Mouse (Mus musculus) midbrain, embryonic 12.5 days (tissue): ENCODE data around the gene Acox2. TPM values are rescaled to one million over a fixed set of nuclear protein-coding genes. Genes with fewer than 3 reads are reported as not detected.

Source experiments
- ATAC-seq: fragments of 200-750 bp; cut with Nextera tagmentation; 2 replicates; pipeline ENCODE4 v1.8.0; 2017; ENCODE audit warnings: low read depth, moderate TSS enrichment, moderate library complexity; ENCODE audit not compliant: low FRiP score
- H3K27ac ChIP-seq: fragments of 300-500 bp; sonication (generic); replicated peaks from 2 replicates; pipeline ENCODE4 v1.5.1; 2016; ENCODE audit warnings: mild to moderate bottlenecking
- H3K27me3 ChIP-seq: fragments of 300-500 bp; sonication (generic); 2 replicates; pipeline ENCODE4 v1.6.1; 2016; ENCODE audit warnings: mild to moderate bottlenecking
- H3K36me3 ChIP-seq: fragments of 300-500 bp; sonication (generic); 2 replicates; pipeline ENCODE4 v1.6.1; 2016
- H3K4me1 ChIP-seq: fragments of 300-500 bp; sonication (generic); 2 replicates; pipeline ENCODE4 v1.6.1; 2016
- H3K4me2 ChIP-seq: fragments of 300-500 bp; sonication (generic); replicated peaks from 2 replicates; pipeline ENCODE4 v1.6.1; 2016; ENCODE audit warnings: mild to moderate bottlenecking, moderate library complexity
- H3K4me3 ChIP-seq: fragments of 300-500 bp; sonication (generic); 2 replicates; pipeline ENCODE4 v1.5.1; 2016; ENCODE audit warnings: mild to moderate bottlenecking
- H3K9ac ChIP-seq: fragments of 300-500 bp; sonication (generic); replicated peaks from 2 replicates; pipeline ENCODE4 v1.6.1; 2016; ENCODE audit warnings: mild to moderate bottlenecking, moderate library complexity
- H3K9me3 ChIP-seq: fragments of 300-500 bp; sonication (generic); 2 replicates; pipeline ENCODE4 v1.6.1; 2016; ENCODE audit warnings: mild to moderate bottlenecking
- WGBS: fragments of 180-500 bp; shearing (Covaris S2); methylation state at CpG from one replicate; pipeline ENCODE4 v1.1.7; 2016; 5-methylcytosine and 5-hydroxymethylcytosine counted together
- polyA plus RNA-seq: library from polyadenylated mRNA; unstranded; fragments of >200 nt; fragmentation: Nextera tagmentation; extraction: Ambion mirVana; gene quantifications from 2 replicates; pipeline ENCODE4 v1.2.1, GENCODE M21; 2016

Acox2 gene
- polyA plus RNA-seq, 1 experiment from 2014 or later, result not detected

GRCm38 (mm10) chr14:8262242-8262641, 3.1 kb upstream of the Acox2 start:
- no peak overlapping the region for H3K4me3 ChIP-seq
- no peak overlapping the region for H3K27ac ChIP-seq
- H3K9me3 ChIP-seq, result no peaks in the 10 kb centered on the region
- H3K9ac ChIP-seq, result no peak overlapping the region
- H3K4me1 ChIP-seq, result no peaks in the 10 kb centered on the region
- ATAC-seq, result no peak
- no peaks in the 10 kb centered on the region for H3K36me3 ChIP-seq
- H3K4me2 ChIP-seq, result no peak overlapping the region
- 63% methylated on average over 1 of the region's 1 CpGs for WGBS
- H3K27me3 ChIP-seq, result no peaks in the 10 kb centered on the region

GRCm38 (mm10) chr14:8260214-8260613, 1.1 kb upstream of the Acox2 start:
- ATAC-seq, result no peak
- Histone ChIP-seq H3K9ac (no peak overlapping the region), H3K4me3 (no peak overlapping the region), H3K36me3 (no peaks in the 10 kb centered on the region), H3K4me1 (no peaks in the 10 kb centered on the region), H3K9me3 (no peaks in the 10 kb centered on the region), H3K27ac (no peak overlapping the region), H3K4me2 (no peak overlapping the region), H3K27me3 (no peaks in the 10 kb centered on the region)
- 80% methylated on average over 5 of the region's 5 CpGs for WGBS

- 81% methylated on average over 3 of the region's 3 CpGs for WGBS
- H3K9ac ChIP-seq, result no peak overlapping the region
- ATAC-seq, result no peak
Observed at GRCm38 (mm10) chr14:8258752-8259151, 401 bp downstream of the Acox2 start.

GRCm38 (mm10) chr14:8258335-8258627, 872 bp downstream of the Acox2 start:
- no peak overlapping the region for H3K9ac ChIP-seq
- H3K9me3 ChIP-seq, result no peaks in the 10 kb centered on the region
- H3K4me3 ChIP-seq, result no peak overlapping the region
- WGBS, result 52% methylated on average over 3 of the region's 3 CpGs
- no peaks in the 10 kb centered on the region for H3K36me3 ChIP-seq
- ATAC-seq, result no peak
- H3K4me2 ChIP-seq, result no peak overlapping the region
- H3K27ac ChIP-seq, result no peak overlapping the region
- no peaks in the 10 kb centered on the region for H3K27me3 ChIP-seq
- no peaks in the 10 kb centered on the region for H3K4me1 ChIP-seq

More at GRCm38 (mm10) chr14:8258752-8259151, 401 bp downstream of the Acox2 start:
- Histone ChIP-seq H3K27ac (no peak overlapping the region), H3K4me3 (no peak overlapping the region), H3K4me2 (no peak overlapping the region), H3K36me3 (no peaks in the 10 kb centered on the region), H3K27me3 (no peaks in the 10 kb centered on the region), H3K4me1 (no peaks in the 10 kb centered on the region), H3K9me3 (no peaks in the 10 kb centered on the region)

GRCm38 (mm10) chr14:8257521-8258334, 1.4 kb downstream of the Acox2 start:
- Histone ChIP-seq H3K4me3 (no peak overlapping the region), H3K27me3 (0 out of 2 replicates have a peak, but pooled peaks cover 3% of the 10 kb centered on the region), H3K9me3 (no peaks in the 10 kb centered on the region), H3K4me2 (no peak overlapping the region), H3K27ac (no peak overlapping the region), H3K9ac (no peak overlapping the region), H3K36me3 (no peaks in the 10 kb centered on the region), H3K4me1 (no peaks in the 10 kb centered on the region)
- ATAC-seq, result no peak
- 57% methylated on average over 7 of the region's 7 CpGs for WGBS

- H3K36me3 ChIP-seq, result no peaks in the 10 kb centered on the region
- no peak overlapping the region for H3K9ac ChIP-seq
- H3K9me3 ChIP-seq, result no peaks in the 10 kb centered on the region
- no peaks in the 10 kb centered on the region for H3K4me1 ChIP-seq
- 80% methylated on average over 5 of the region's 5 CpGs for WGBS
- no peak for ATAC-seq
- no peak overlapping the region for H3K27ac ChIP-seq
- 0 out of 2 replicates have a peak, but pooled peaks cover 3% of the 10 kb centered on the region for H3K27me3 ChIP-seq
- H3K4me2 ChIP-seq, result no peak overlapping the region
- H3K4me3 ChIP-seq, result no peak overlapping the region
Observed at GRCm38 (mm10) chr14:8256881-8257280, 2.3 kb downstream of the Acox2 start.

- H3K4me3 ChIP-seq, result no peak overlapping the region
- no peak overlapping the region for H3K27ac ChIP-seq
- H3K4me2 ChIP-seq, result no peak overlapping the region
- H3K4me1 ChIP-seq, result no peaks in the 10 kb centered on the region
- WGBS, result 67% methylated on average over 6 of the region's 6 CpGs
- no peak overlapping the region for H3K9ac ChIP-seq
- 0 out of 2 replicates have a peak, but pooled peaks cover 3% of the 10 kb centered on the region for H3K27me3 ChIP-seq
- H3K9me3 ChIP-seq, result no peaks in the 10 kb centered on the region
- no peaks in the 10 kb centered on the region for H3K36me3 ChIP-seq
- ATAC-seq, result no peak
Observed at GRCm38 (mm10) chr14:8256072-8256471, 3.1 kb downstream of the Acox2 start.

- 79% methylated on average over 7 of the region's 7 CpGs for WGBS
- Histone ChIP-seq H3K4me2 (no peak overlapping the region), H3K27me3 (0 out of 2 replicates have a peak, but pooled peaks cover 3% of the 10 kb centered on the region), H3K9ac (no peak overlapping the region), H3K36me3 (no peaks in the 10 kb centered on the region), H3K4me3 (no peak overlapping the region), H3K27ac (no peak overlapping the region), H3K4me1 (no peaks in the 10 kb centered on the region), H3K9me3 (no peaks in the 10 kb centered on the region)
- ATAC-seq, result peak; percentile 65
Observed at GRCm38 (mm10) chr14:8255076-8255729, 4.0 kb downstream of the Acox2 start.

GRCm38 (mm10) chr14:8251330-8251885, 7.7 kb downstream of the Acox2 start:
- no peak for ATAC-seq
- H3K4me2 ChIP-seq, result no peak overlapping the region
- no peak overlapping the region for H3K27ac ChIP-seq
- no peaks in the 10 kb centered on the region for H3K9me3 ChIP-seq
- no peak overlapping the region for H3K4me3 ChIP-seq
- no peak overlapping the region for H3K9ac ChIP-seq
- H3K4me1 ChIP-seq, result no peaks in the 10 kb centered on the region
- WGBS, result 94% methylated on average over 8 of the region's 8 CpGs
- no peaks in the 10 kb centered on the region for H3K36me3 ChIP-seq
- H3K27me3 ChIP-seq, result 0 out of 2 replicates have a peak, but pooled peaks cover 3% of the 10 kb centered on the region

GRCm38 (mm10) chr14:8250141-8250871, 8.8 kb downstream of the Acox2 start:
- H3K9me3 ChIP-seq, result no peaks in the 10 kb centered on the region
- H3K9ac ChIP-seq, result no peak overlapping the region
- no peak overlapping the region for H3K27ac ChIP-seq
- no peaks in the 10 kb centered on the region for H3K36me3 ChIP-seq
- no peaks in the 10 kb centered on the region for H3K4me1 ChIP-seq
- 0 out of 2 replicates have a peak, but pooled peaks cover 3% of the 10 kb centered on the region for H3K27me3 ChIP-seq
- no peak for ATAC-seq
- no peak overlapping the region for H3K4me3 ChIP-seq
- H3K4me2 ChIP-seq, result no peak overlapping the region
- 89% methylated on average over 9 of the region's 9 CpGs for WGBS

- ATAC-seq, result no peak
- H3K27ac ChIP-seq, result no peak overlapping the region
- H3K9ac ChIP-seq, result no peak overlapping the region
- no peaks in the 10 kb centered on the region for H3K9me3 ChIP-seq
- H3K27me3 ChIP-seq, result 0 out of 2 replicates have a peak, but pooled peaks cover 3% of the 10 kb centered on the region
- 88% methylated on average over 1 of the region's 1 CpGs for WGBS
- no peak overlapping the region for H3K4me2 ChIP-seq
- no peak overlapping the region for H3K4me3 ChIP-seq
- no peaks in the 10 kb centered on the region for H3K4me1 ChIP-seq
- H3K36me3 ChIP-seq, result no peaks in the 10 kb centered on the region
Observed at GRCm38 (mm10) chr14:8249206-8249605, 9.9 kb downstream of the Acox2 start.

GRCm38 (mm10) chr14:8246878-8247277, 12.3 kb downstream of the Acox2 start:
- no peaks in the 10 kb centered on the region for H3K27me3 ChIP-seq
- no peaks in the 10 kb centered on the region for H3K9me3 ChIP-seq
- H3K9ac ChIP-seq, result no peak overlapping the region
- H3K27ac ChIP-seq, result no peak overlapping the region
- no peaks in the 10 kb centered on the region for H3K36me3 ChIP-seq
- WGBS, result 81% methylated on average over 8 of the region's 8 CpGs
- H3K4me3 ChIP-seq, result no peak overlapping the region
- H3K4me2 ChIP-seq, result no peak overlapping the region
- ATAC-seq, result no peak
- no peaks in the 10 kb centered on the region for H3K4me1 ChIP-seq
